Mouse (Mus musculus) heart, adult 8-10 months (tissue): ENCODE results near the gene Cdc42ep3. TPM values are rescaled to one million over a fixed set of nuclear protein-coding genes. Genes with fewer than 3 reads are reported as not detected.

Experiments
- DNase-seq: peaks from one replicate; pipeline ENCODE4 v3.0.0; 2022; ENCODE audit warnings: low spot score
- total RNA-seq, 4 experiments: library from RNA; stranded (reverse); gene quantifications; 2 replicates each; pipeline ENCODE4 v1.2.4; 2022

Gene Cdc42ep3
- total RNA-seq, 4 experiments from 2014 or later: 26.6 to 36.4 (median 30.3) TPM

- peak; percentile 77 for DNase-seq
These were observed 9.7 kb downstream of the Cdc42ep3 start for GRCm38 (mm10) chr17:79345001-79345709.

DNA sequence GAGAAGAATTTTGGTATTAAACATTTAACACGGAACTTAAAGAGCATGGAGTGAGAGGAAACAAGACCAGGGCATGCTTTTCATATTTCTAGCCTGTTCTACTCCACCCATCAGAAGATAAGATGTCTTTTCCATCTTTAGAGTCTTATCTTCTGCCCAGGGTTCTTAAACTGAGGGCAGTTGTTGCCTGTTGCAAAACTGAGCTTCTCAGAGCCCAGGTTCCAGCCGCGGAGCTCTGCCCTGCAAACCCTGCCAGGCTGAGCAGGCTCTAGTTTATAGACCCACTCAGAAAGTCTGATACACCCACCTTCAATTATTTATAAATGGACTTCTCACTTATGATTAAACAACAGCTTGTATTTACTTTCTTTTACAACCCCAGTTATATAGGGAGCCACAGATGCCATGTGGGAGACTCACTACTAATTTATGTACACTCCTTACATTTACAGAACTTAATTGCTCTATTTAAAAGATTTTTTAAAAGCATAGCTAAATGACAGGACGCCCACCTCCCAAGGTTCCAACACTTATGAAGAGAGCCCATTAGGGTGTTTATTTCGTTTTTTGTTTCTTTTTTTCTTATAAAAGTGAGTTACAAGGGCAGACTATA lies 11.5 kb downstream of the Cdc42ep3 start:
- no peak for DNase-seq

DNA sequence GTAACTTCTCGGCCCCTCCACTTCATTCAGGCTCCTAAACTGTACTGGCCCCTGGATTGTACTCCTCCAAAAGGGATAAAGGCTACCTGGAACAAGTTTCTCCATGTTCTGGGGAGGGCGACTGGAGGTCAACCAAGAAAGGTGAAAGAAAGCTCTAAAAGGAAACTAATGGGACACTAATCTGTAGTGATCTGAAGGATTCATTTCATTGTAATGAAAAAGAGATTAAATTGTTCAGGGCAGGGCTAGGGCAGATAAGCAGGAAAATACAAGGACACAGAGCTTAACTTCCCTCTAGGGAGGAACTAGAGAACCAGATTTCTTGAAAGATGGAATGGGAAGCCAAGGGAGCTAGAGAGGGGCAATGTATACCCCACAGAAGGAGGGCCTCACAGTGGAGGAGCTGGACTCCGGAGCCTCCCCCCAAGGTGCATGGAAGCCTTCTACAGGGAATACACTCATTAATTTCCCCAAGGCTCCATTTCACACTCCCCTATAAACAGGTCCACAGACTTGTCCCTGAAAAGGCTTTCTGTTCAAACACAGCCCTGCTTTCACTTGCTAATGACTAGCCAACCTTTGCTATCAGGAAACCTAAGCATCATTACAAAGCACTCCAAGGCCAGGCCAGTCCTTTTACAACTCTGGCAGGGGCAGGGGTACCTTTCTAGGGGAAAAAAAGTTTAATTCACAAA lies 12.1 kb downstream of the Cdc42ep3 start:
- DNase-seq: no peak

GRCm38 (mm10) chr17:79341946-79342470 lies 12.9 kb downstream of the Cdc42ep3 start:
- no peak for DNase-seq

DNA sequence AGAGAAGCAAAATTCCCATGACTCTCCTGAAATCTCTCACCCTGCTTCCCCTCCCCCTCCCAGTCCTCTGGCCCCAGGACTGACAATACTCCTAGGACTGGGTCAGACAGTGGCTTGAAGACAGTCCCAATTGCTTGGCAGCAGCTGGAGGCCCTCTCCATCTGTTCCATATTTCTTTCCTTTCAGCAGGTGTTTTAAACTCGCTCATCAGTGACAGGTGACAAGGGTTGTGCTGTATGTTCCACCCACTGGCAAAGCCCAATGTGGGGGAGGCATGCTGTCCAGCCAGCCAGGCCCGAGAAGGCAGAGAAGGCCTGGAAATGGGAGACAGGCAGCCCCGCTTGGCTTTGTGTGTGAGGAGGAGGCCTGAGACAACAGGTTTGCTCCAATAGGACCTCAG lies 17.4 kb downstream of the Cdc42ep3 start:
- no peak for DNase-seq

- no peak for DNase-seq
These were observed 20.2 kb downstream of the Cdc42ep3 start for GRCm38 (mm10) chr17:79334701-79335100.

GRCm38 (mm10) chr17:79333650-79334049 lies 21.2 kb downstream of the Cdc42ep3 start:
- no peak for DNase-seq

- no peak for DNase-seq
These were observed 22.0 kb downstream of the Cdc42ep3 start for GRCm38 (mm10) chr17:79332864-79333263.

DNA sequence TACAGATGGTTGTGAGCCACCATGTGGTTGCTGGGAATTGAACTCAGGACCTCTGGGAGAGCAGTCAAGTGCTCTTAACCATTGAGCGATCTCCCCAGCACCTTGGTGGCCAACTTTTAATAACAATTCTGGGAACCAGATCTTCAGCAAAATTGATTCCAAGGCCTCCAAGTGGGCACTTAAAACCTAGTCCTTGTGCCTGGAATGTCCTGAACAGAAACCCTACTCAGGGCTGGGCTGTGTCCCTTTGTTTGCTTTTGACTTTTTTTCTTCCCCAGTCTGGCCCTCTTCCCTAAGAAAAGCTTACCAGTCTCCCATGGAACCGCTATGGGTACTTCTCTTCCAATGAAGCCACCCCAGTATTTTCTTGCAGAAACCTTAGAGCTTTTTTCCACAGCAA lies 24.5 kb downstream of the Cdc42ep3 start:
- DNase-seq: no peak

- DNase-seq: no peak
These were observed 28.0 kb downstream of the Cdc42ep3 start for GRCm38 (mm10) chr17:79326868-79327376.

GRCm38 (mm10) chr17:79317085-79317751 lies 37.7 kb downstream of the Cdc42ep3 start:
- DNase-seq: no peak

DNA sequence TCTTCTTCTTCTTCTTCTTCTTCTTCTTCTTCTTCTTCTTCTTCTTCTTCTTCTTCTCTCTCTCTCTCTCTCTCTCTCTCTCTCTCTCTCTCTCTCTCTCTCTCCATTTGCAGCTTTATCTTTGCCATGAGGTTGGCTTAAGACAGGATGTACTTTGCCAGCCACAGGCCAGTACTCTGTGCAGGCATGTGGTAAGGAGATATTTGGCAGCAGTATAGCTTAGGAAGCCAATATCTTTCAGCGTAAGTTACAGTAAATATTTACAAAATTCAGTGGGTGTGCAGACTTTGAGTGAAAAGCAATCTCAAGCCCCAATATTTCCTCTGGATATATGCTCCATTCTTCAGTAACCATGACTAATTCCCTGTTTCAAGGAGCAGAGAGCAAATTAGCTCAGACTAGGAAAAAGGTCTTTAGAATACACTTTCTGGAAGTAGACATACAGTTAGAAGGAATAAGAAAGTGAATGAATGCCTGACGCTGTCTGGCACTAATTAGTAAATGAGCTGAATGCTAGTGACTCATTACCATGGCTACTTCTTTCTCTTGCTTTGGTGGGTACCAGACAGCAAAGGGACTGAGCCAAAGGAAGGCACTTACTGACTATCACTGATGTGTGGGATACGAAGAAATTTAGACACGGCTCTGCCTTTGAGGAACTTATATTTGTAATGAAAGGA lies 39.3 kb downstream of the Cdc42ep3 start:
- no peak for DNase-seq

- no peak for DNase-seq
These were observed 44.4 kb downstream of the Cdc42ep3 start for GRCm38 (mm10) chr17:79310465-79310864.

- no peak for DNase-seq
These were observed 45.4 kb downstream of the Cdc42ep3 start for GRCm38 (mm10) chr17:79309506-79309905.

GRCm38 (mm10) chr17:79305644-79306043 lies 49.2 kb downstream of the Cdc42ep3 start:
- no peak for DNase-seq

DNA sequence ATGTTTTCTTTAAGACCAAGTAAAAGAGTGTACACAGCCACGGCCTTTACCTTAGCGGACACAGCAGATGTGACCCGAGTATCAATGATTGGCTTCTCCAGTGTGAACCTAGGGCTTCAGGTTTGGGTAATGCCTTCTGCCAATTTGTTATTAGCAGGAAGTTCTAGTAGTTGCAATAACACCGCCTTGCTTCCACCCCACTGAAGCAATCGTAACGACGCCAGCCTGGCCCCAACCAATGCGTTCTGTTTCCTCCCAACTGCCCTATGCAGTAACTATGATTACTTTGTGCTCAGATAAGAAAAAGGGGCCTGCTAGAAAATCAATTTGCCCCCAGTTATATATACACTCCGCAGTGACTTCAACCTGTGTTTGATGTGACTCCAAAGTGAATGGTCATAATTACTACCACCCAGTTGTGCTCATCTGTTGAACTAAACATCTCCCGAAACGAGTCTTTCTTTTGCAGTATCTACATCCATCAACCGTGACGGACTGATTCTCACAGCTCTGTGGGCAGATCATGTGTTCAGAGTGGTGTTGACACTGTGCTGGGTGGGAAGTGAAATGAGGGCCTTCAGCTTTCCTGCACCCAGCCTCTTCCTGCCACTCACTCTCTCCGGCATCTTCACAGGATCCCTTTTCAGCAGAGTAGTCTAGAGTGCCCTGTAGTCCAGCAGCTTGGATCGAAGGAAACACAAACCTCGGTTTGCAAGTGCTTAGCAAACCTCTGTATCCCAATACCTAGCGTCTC lies 51.0 kb downstream of the Cdc42ep3 start:
- no peak for DNase-seq

- DNase-seq: no peak
These were observed 51.7 kb downstream of the Cdc42ep3 start for GRCm38 (mm10) chr17:79303238-79303637.

DNA sequence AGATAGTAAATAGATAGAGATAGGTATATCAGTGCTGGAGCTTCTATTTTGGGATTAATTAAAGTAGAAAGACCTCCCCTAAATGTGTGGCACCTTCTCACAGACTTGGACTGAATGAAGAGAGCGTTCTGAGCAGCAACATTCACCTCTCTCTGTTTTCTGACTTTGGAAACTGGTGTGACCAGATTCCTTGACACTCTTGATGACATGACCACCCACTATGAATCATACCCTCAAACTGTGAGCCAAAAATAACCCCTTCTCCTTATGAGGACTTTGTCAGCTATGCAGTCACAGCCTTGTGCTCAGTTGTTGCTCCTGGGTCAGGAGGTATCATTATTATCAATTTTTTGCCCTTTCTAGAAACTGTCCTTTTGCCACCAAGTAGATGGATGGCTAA lies 55.0 kb downstream of the Cdc42ep3 start:
- DNase-seq: no peak

DNA sequence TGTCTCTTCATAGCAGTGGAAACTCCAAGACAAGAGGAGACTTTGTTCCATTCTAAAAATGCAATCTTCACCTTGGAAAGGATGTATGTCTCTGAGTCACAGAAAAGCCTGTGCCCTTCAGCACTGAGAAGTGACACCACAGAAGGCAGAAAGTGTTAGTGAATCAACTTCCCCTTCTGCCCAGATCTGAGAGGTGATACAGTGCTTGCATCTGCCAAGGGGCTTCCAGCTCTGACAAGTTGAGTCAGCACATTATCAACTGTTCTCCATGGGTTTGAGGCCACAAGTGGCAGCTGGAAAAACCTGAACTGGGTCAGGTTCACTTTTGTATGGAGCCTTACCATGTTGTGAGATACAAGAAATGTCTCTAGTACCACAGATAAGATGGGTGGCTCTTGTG lies 55.9 kb downstream of the Cdc42ep3 start:
- DNase-seq: no peak

DNA sequence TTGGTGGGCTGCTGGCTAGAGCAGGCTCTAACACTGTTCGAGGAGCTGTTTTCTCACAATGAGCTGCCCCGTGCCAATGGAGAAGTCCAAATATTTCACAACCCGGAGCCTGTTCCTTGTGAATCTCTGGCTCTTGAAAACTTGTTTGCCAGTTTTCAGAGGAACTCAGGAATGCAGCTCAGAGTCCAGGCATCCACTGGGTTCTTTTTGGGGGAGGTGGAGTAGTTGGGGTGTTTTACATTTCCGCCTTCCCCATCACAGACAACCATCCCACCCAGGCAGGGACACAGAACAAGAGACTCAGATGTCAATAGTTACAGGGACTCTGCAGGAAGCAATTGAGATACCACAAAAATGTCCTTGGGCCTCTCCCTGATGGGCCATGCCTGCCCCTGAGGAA lies 59.0 kb downstream of the Cdc42ep3 start:
- DNase-seq: peak; percentile 16

DNA sequence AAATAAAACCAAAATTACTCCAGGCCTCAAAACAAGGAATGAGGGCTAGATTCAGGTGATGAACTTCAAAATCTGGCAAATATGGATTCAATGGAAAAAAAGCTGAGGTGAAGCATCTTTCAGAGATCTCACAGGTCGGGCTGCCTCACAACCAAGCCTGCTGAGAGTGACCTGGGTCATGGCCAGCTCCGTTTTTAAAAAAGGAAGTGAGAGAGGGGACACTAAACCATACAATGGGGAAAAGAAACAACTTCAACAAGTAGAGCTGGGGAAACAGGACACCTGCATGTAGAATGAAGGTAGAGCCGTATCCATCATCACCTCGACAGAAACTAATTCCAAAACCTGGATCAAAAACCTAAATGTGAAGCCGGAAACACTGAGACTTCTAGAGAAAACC lies 63.2 kb downstream of the Cdc42ep3 start:
- no peak for DNase-seq
